Mouse (Mus musculus) embryo, embryonic 11 days (tissue): Measurements from ENCODE around the gene Hist1h4d.
"Not testable (repeated sequence)": the region's sequence is repeated elsewhere in the genome, so short reads cannot be mapped to it uniquely, and the experiment has no call there.

ENCODE experiments used
- DNase-seq: peaks from one replicate; pipeline ENCODE4 v3.0.0-alpha.2; 2015

The Hist1h4d gene

GRCm38 (mm10) chr13:23574546-23575170 is 6.7 kb upstream of the Hist1h4d start:
- DNase-seq, result not testable (repeated sequence)

- peak; percentile 89 for DNase-seq
Observed at GRCm38 (mm10) chr13:23575271-23575851, 6.0 kb upstream of the Hist1h4d start, which contains the start of gene Hist1h3d. Gene Hist1h3d, plus strand, starts transcription at chr13:23575763.

- DNase-seq, result peak; percentile 39
Observed at GRCm38 (mm10) chr13:23575864-23576313, 5.5 kb upstream of the Hist1h4d start.

- peak; percentile 58 for DNase-seq
Observed at GRCm38 (mm10) chr13:23576351-23576881, 5.0 kb upstream of the Hist1h4d start.

GRCm38 (mm10) chr13:23576906-23577639 is 4.3 kb upstream of the Hist1h4d start:
- DNase-seq, result peak; percentile 42

GRCm38 (mm10) chr13:23577835-23578234 is 3.6 kb upstream of the Hist1h4d start:
- DNase-seq, result no peak

GRCm38 (mm10) chr13:23582219-23583056 is 1.0 kb downstream of the Hist1h4d start:
- peak; percentile 46 for DNase-seq

GRCm38 (mm10) chr13:23583387-23584068 is 2.1 kb downstream of the Hist1h4d start:
- no peak for DNase-seq

GRCm38 (mm10) chr13:23584331-23584730 is 2.9 kb downstream of the Hist1h4d start:
- DNase-seq, result peak; percentile 47

GRCm38 (mm10) chr13:23585029-23585441 is 3.6 kb downstream of the Hist1h4d start:
- DNase-seq, result peak; percentile 87

GRCm38 (mm10) chr13:23585442-23586098 is 4.2 kb downstream of the Hist1h4d start:
- peak; percentile 92 for DNase-seq

GRCm38 (mm10) chr13:23586099-23586939 is 4.9 kb downstream of the Hist1h4d start:
- DNase-seq, result peak; percentile 60

GRCm38 (mm10) chr13:23586940-23587225 is 5.5 kb downstream of the Hist1h4d start:
- DNase-seq, result peak; percentile 47

GRCm38 (mm10) chr13:23591206-23591605 is 9.8 kb downstream of the Hist1h4d start:
- DNase-seq, result no peak

- DNase-seq, result not testable (repeated sequence)
Observed at GRCm38 (mm10) chr13:23591886-23592285, 10.5 kb downstream of the Hist1h4d start.

- DNase-seq, result no peak
Observed at GRCm38 (mm10) chr13:23592614-23593013, 11.2 kb downstream of the Hist1h4d start.

GRCm38 (mm10) chr13:23593051-23593770 is 11.8 kb downstream of the Hist1h4d start:
- no peak for DNase-seq

GRCm38 (mm10) chr13:23595185-23595584 is 13.8 kb downstream of the Hist1h4d start:
- DNase-seq, result no peak

- no peak for DNase-seq
Observed at GRCm38 (mm10) chr13:23595622-23596372, 14.4 kb downstream of the Hist1h4d start.
